Mouse (Mus musculus) NIH3T3 (cell line): ENCODE measurements around the gene Tgoln1.
A peak's percentile ranks its signal among the peaks of the same experiment; 100 is the strongest.

Experiments
- DNase-seq: peaks from one replicate; pipeline ENCODE4 v3.0.0-alpha.2; 2012; ENCODE audit warnings: low read depth

The Tgoln1 gene

GRCm38 (mm10) chr6:72627276-72627675, 10.5 kb upstream of the Tgoln1 start:
- DNase-seq, result no peak

GRCm38 (mm10) chr6:72626391-72626790, 9.6 kb upstream of the Tgoln1 start:
- no peak for DNase-seq

- peak; percentile 41 for DNase-seq
These were observed 7.0 kb upstream of the Tgoln1 start for GRCm38 (mm10) chr6:72623661-72624402.

GRCm38 (mm10) chr6:72622917-72623316, 6.1 kb upstream of the Tgoln1 start:
- DNase-seq, result no peak

- no peak for DNase-seq
These were observed 4.1 kb upstream of the Tgoln1 start for GRCm38 (mm10) chr6:72620920-72621319.

- DNase-seq, result no peak
These were observed 3.1 kb upstream of the Tgoln1 start for GRCm38 (mm10) chr6:72619734-72620532.

GRCm38 (mm10) chr6:72615561-72616375, 1.0 kb downstream of the Tgoln1 start:
- peak; percentile 20 for DNase-seq

- peak; percentile 55 for DNase-seq
These were observed 1.6 kb downstream of the Tgoln1 start for GRCm38 (mm10) chr6:72615151-72615550.

- no peak for DNase-seq
These were observed 6.5 kb downstream of the Tgoln1 start for GRCm38 (mm10) chr6:72610261-72610660.

GRCm38 (mm10) chr6:72608662-72609184, 8.1 kb downstream of the Tgoln1 start:
- peak; percentile 60 for DNase-seq

GRCm38 (mm10) chr6:72607676-72608075, 9.1 kb downstream of the Tgoln1 start:
- DNase-seq, result no peak

GRCm38 (mm10) chr6:72607060-72607459, 9.7 kb downstream of the Tgoln1 start:
- DNase-seq, result no peak

- DNase-seq, result peak; percentile 34
These were observed 12.7 kb downstream of the Tgoln1 start for GRCm38 (mm10) chr6:72604066-72604465.

- DNase-seq, result peak; percentile 92
These were observed 15.1 kb downstream of the Tgoln1 start for GRCm38 (mm10) chr6:72601732-72602131.

- DNase-seq, result no peak
These were observed 16.0 kb downstream of the Tgoln1 start for GRCm38 (mm10) chr6:72600771-72601170.

- DNase-seq, result no peak
These were observed 16.6 kb downstream of the Tgoln1 start for GRCm38 (mm10) chr6:72600216-72600615.

GRCm38 (mm10) chr6:72598791-72599557, 17.8 kb downstream of the Tgoln1 start:
- peak; percentile 79 for DNase-seq

- DNase-seq, result peak; percentile 99
These were observed 18.6 kb downstream of the Tgoln1 start, which contains the start of the genes Elmod3 and Retsat for GRCm38 (mm10) chr6:72597956-72598753. Gene Elmod3, minus strand, starts transcription at chr6:72598413. Gene Retsat, plus strand, starts transcription at chr6:72598475.

- peak; percentile 39 for DNase-seq
These were observed 19.5 kb downstream of the Tgoln1 start for GRCm38 (mm10) chr6:72597083-72597874.
